ENCODE assay signal across 8 mouse cellular contexts in the genomic region with DNA sequence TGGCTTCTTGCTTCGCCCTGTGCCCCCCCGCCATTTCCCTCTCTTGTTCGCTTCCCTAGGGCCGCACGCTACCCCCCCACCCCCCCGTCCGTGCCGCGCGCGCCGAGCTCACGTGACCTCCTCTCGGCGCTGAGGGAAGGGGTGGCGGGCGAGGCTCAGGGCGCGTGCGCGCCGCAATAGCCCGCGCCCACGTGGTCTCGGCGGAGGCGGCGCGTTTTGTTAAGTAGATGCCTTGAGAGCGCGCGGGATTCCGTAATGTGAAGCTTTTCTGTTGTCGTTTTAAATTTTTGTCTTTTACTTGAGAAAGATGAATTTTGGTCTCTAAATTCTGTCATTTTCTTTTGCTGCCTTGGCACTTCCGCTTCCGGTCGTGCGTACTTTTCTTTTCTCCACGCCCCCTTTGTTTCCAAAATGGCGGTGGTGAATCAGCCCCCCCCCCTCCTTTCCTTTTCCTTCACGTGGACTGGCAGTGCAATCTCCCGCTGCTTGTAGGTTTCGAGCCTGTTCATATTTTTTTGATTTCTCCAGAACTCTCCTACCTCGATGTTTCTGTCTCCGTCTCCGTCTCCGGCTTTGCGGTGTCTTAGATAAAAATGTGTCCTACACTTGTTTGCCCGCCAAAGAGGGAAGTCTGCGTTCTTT. TPM values are rescaled to one million over a fixed set of nuclear protein-coding genes. Genes with fewer than 3 reads are reported as not detected.
DNase-seq lines count a peak whose midpoint lies in the region; ATAC-seq lines count a peak whose summit lies in the region.

No protein-coding gene starts in this region.

- under 1% methylated on average over 51 of the region's 51 CpGs for WGBS in heart, embryonic 15.5 days
- WGBS in limb, embryonic 12.5 days, result under 1% methylated on average over 49 of the region's 51 CpGs
- under 1% methylated on average over 47 of the region's 51 CpGs for WGBS in midbrain, embryonic 14.5 days

- no peaks in the 10 kb centered on the region for H3K9me3 ChIP-seq in heart, embryonic 15.5 days (replicated peaks)
- H3K9me3 ChIP-seq in limb, embryonic 12.5 days, result no peaks in the 10 kb centered on the region
- H3K9me3 ChIP-seq in midbrain, embryonic 14.5 days (ENCODE audit: control insufficient read depth, low read length), result no peaks in the 10 kb centered on the region

- peak overlapping the region; percentile 61 for H3K4me3 ChIP-seq in heart, embryonic 15.5 days
- peak overlapping the region; percentile 69 for H3K4me3 ChIP-seq in limb, embryonic 12.5 days (replicated peaks)
- peak overlapping the region; percentile 74 for H3K4me3 ChIP-seq in midbrain, embryonic 14.5 days (replicated peaks; ENCODE audit: low read depth, low read length)

- peaks cover 14% of the 10 kb centered on the region for H3K27me3 ChIP-seq in heart, embryonic 15.5 days
- H3K27me3 ChIP-seq in limb, embryonic 12.5 days, result peaks cover 17% of the 10 kb centered on the region
- H3K27me3 ChIP-seq in midbrain, embryonic 14.5 days (ENCODE audit: control insufficient read depth, insufficient read depth, low read length), result peaks cover 6% of the 10 kb centered on the region; the same call in 1 of the 2 replicates

- ATAC-seq in frontal cortex, adult (ENCODE audit: low TSS enrichment), result peak; percentile 9; the same call in 1 of the 2 replicates
- peak; percentile 50 for ATAC-seq in heart, embryonic 15.5 days (replicated peaks; ENCODE audit: insufficient number of reproducible peaks, insufficient read depth, low FRiP score, low read depth)
- ATAC-seq in limb, embryonic 12.5 days (ENCODE audit: insufficient number of reproducible peaks, insufficient read depth, low FRiP score, low TSS enrichment, low read depth), result peak; percentile 27
- ATAC-seq in midbrain, embryonic 14.5 days (ENCODE audit: low FRiP score, low TSS enrichment), result peak; percentile 54

- H3K4me1 ChIP-seq in heart, embryonic 15.5 days (replicated peaks), result peaks cover 35% of the 10 kb centered on the region
- H3K4me1 ChIP-seq in limb, embryonic 12.5 days (replicated peaks), result peaks cover 35% of the 10 kb centered on the region
- peaks cover 33% of the 10 kb centered on the region for H3K4me1 ChIP-seq in midbrain, embryonic 14.5 days (ENCODE audit: control insufficient read depth, insufficient read depth, low read length)

- no peak for DNase-seq in frontal cortex, adult 2 months (ENCODE audit: extremely low spot score in 1 of 2, low spot score in 1 of 2)
- DNase-seq in CD4-positive helper T cell, adult 2 months (ENCODE audit: low read depth, low spot score), result peak; percentile 95
- DNase-seq in c-Kit-positive CD71-positive TER-119-positive erythroid progenitor cells, embryonic 14.5 days (ENCODE audit: low spot score), result peak; percentile 84
- DNase-seq in midbrain, embryonic 14.5 days, result peak; percentile 92
- DNase-seq in gastrocnemius, postnatal 4 days (ENCODE audit: low spot score in 2 of 2), result no peak

- H3K9ac ChIP-seq in heart, embryonic 15.5 days, result peak overlapping the region; percentile 79
- H3K9ac ChIP-seq in limb, embryonic 12.5 days (replicated peaks), result peak overlapping the region; percentile 89
- H3K9ac ChIP-seq in midbrain, embryonic 14.5 days (replicated peaks; ENCODE audit: low read length), result peak overlapping the region; percentile 73

- H3K36me3 ChIP-seq in heart, embryonic 15.5 days, result peaks cover 13% of the 10 kb centered on the region
- H3K36me3 ChIP-seq in limb, embryonic 12.5 days, result peaks cover 18% of the 10 kb centered on the region
- H3K36me3 ChIP-seq in midbrain, embryonic 14.5 days (ENCODE audit: control insufficient read depth, insufficient read depth, low read length), result peaks cover 12% of the 10 kb centered on the region

- peak overlapping the region; percentile 97 for H3K4me2 ChIP-seq in heart, embryonic 15.5 days
- H3K4me2 ChIP-seq in limb, embryonic 12.5 days, result peak overlapping the region; percentile 86
- peak overlapping the region; percentile 97 for H3K4me2 ChIP-seq in midbrain, embryonic 14.5 days (ENCODE audit: low read length)

- peak overlapping the region; percentile 97 for H3K27ac ChIP-seq in heart, embryonic 15.5 days
- peak overlapping the region; percentile 99 for H3K27ac ChIP-seq in limb, embryonic 12.5 days
- H3K27ac ChIP-seq in midbrain, embryonic 14.5 days (replicated peaks; ENCODE audit: low read depth, low read length), result peak overlapping the region; percentile 98

RNA-seq across cellular contexts. Expression of a gene that starts 0.5 kb away (rescaled TPM):
- 225 and 229 TPM in 2 replicates for polyA plus RNA-seq in frontal cortex, adult 2 months (2012; rRNA removed)
- polyA plus RNA-seq in heart, embryonic 15.5 days (2015; fragmentation: Nextera tagmentation; extraction: Ambion mirVana), result 63.0 and 78.8 TPM in 2 replicates
- polyA plus RNA-seq in limb, embryonic 12.5 days (2016; fragmentation: Nextera tagmentation; extraction: Ambion mirVana), result 171 and 175 TPM in 2 replicates
- 111 and 115 TPM in 2 replicates for polyA plus RNA-seq in midbrain, embryonic 14.5 days (2014; fragmentation: Nextera tagmentation; extraction: Ambion mirVana)
- total RNA-seq in gastrocnemius, postnatal 4 days (2021), result 100 to 1,000 TPM; 117 to 127 TPM

RNA-seq across cellular contexts. Expression of a gene that starts 11.1 kb away (rescaled TPM):
- 49.7 and 56.0 TPM in 2 replicates for polyA plus RNA-seq in frontal cortex, adult 2 months (2012; rRNA removed)
- 14.7 and 17.2 TPM in 2 replicates for polyA plus RNA-seq in heart, embryonic 15.5 days (2015; fragmentation: Nextera tagmentation; extraction: Ambion mirVana)
- polyA plus RNA-seq in limb, embryonic 12.5 days (2016; fragmentation: Nextera tagmentation; extraction: Ambion mirVana), result 29.3 and 39.6 TPM in 2 replicates
- 104 and 105 TPM in 2 replicates for polyA plus RNA-seq in midbrain, embryonic 14.5 days (2014; fragmentation: Nextera tagmentation; extraction: Ambion mirVana)
- total RNA-seq in gastrocnemius, postnatal 4 days (2021), result 10 to 100 TPM; 10.1 to 11.6 TPM

RNA-seq across cellular contexts. Expression of a gene that starts 17.6 kb away (rescaled TPM):
- 387 and 425 TPM in 2 replicates for polyA plus RNA-seq in frontal cortex, adult 2 months (2012; rRNA removed)
- polyA plus RNA-seq in heart, embryonic 15.5 days (2015; fragmentation: Nextera tagmentation; extraction: Ambion mirVana), result 43.1 and 57.0 TPM in 2 replicates
- 62.8 and 67.3 TPM in 2 replicates for polyA plus RNA-seq in limb, embryonic 12.5 days (2016; fragmentation: Nextera tagmentation; extraction: Ambion mirVana)
- 104 and 119 TPM in 2 replicates for polyA plus RNA-seq in midbrain, embryonic 14.5 days (2014; fragmentation: Nextera tagmentation; extraction: Ambion mirVana)
- 100 to 1,000 TPM; 112 to 117 TPM for total RNA-seq in gastrocnemius, postnatal 4 days (2021)

RNA-seq across cellular contexts. Expression of a gene that starts 24.2 kb away (rescaled TPM):
- 8.4 and 8.8 TPM in 2 replicates for polyA plus RNA-seq in frontal cortex, adult 2 months (2012; rRNA removed)
- polyA plus RNA-seq in heart, embryonic 15.5 days (2015; fragmentation: Nextera tagmentation; extraction: Ambion mirVana), result 5.4 and 6.5 TPM in 2 replicates
- polyA plus RNA-seq in limb, embryonic 12.5 days (2016; fragmentation: Nextera tagmentation; extraction: Ambion mirVana), result 4.7 and 5.2 TPM in 2 replicates
- 9.1 and 10.8 TPM in 2 replicates for polyA plus RNA-seq in midbrain, embryonic 14.5 days (2014; fragmentation: Nextera tagmentation; extraction: Ambion mirVana)
- 1 to 10 TPM; 5.8 to 6.6 TPM for total RNA-seq in gastrocnemius, postnatal 4 days (2021)

RNA-seq across cellular contexts. Expression of a gene that starts 28.6 kb away (rescaled TPM):
- not detected in 2 replicates for polyA plus RNA-seq in frontal cortex, adult 2 months (2012; rRNA removed)
- polyA plus RNA-seq in heart, embryonic 15.5 days (2015; fragmentation: Nextera tagmentation; extraction: Ambion mirVana), result not detected in 2 replicates
- not detected in 2 replicates for polyA plus RNA-seq in limb, embryonic 12.5 days (2016; fragmentation: Nextera tagmentation; extraction: Ambion mirVana)
- polyA plus RNA-seq in midbrain, embryonic 14.5 days (2014; fragmentation: Nextera tagmentation; extraction: Ambion mirVana), result not detected in 2 replicates
- total RNA-seq in gastrocnemius, postnatal 4 days (2021), result not detected

Comparison
In these comparisons a context has a peak if more than half of its experiments do, and no peak if none do; other contexts are left out.
1. DNase-seq: peak in CD4-positive helper T cell, adult 2 months (single experiment), c-Kit-positive CD71-positive TER-119-positive erythroid progenitor cells, embryonic 14.5 days (single experiment) and midbrain, embryonic 14.5 days (single experiment); none in frontal cortex, adult 2 months (0 of 2) and gastrocnemius, postnatal 4 days (0 of 2).
2. Peak in every context shown above with its lines, with median percentiles within 50 percentile points of each other: ATAC-seq, H3K27ac ChIP-seq, H3K4me2 ChIP-seq, H3K4me3 ChIP-seq and H3K9ac ChIP-seq.